25 mouse cellular contexts compared by ENCODE assay signal in genomic region chr11:59335942-59336341, GRCm38 (mm10). TPM values are rescaled to one million over a fixed set of nuclear protein-coding genes. Genes with fewer than 3 reads are reported as not detected.
A peak's percentile ranks its signal among the peaks of the same experiment; 100 is the strongest.
DNase-seq lines count a peak whose midpoint lies in the region; ATAC-seq and TF ChIP-seq lines count a peak whose summit lies in the region.
"Had no signal": no experiment of that assay in that cellular context is flagged by ENCODE, and none has a peak within 500 bp of the region (broad histone marks: within the 10 kb centered on the region; RNA-seq: fewer than 3 reads in every experiment).

No protein-coding gene starts in this region.

- H3K4me3 ChIP-seq in heart, embryonic 13.5 days = no peak overlapping the region
- H3K4me3 ChIP-seq in heart, embryonic 10.5 days = no peak overlapping the region
- H3K4me3 ChIP-seq in kidney, postnatal 0 days (replicated peaks; ENCODE audit: low read depth, low read length) = no peak overlapping the region
- H3K4me3 ChIP-seq in midbrain, embryonic 10.5 days = no peak overlapping the region
- no peak overlapping the region for H3K4me3 ChIP-seq in midbrain, embryonic 15.5 days
- no peak overlapping the region for H3K4me3 ChIP-seq in stomach, postnatal 0 days (ENCODE audit: low read depth, low read length)
- H3K4me3 ChIP-seq: embryonic facial prominence, embryonic 12.5 days; gastrocnemius, adult 2 months; hindbrain, embryonic 15.5 days; liver, embryonic 15.5 days; midbrain, embryonic 13.5 days; neural tube, embryonic 13.5 days had no signal

- H3K9ac ChIP-seq in heart, embryonic 13.5 days = no peak overlapping the region
- H3K9ac ChIP-seq in kidney, postnatal 0 days (ENCODE audit: low read depth, low read length) = no peak overlapping the region
- H3K9ac ChIP-seq in midbrain, embryonic 15.5 days = no peak overlapping the region
- H3K9ac ChIP-seq in stomach, postnatal 0 days (ENCODE audit: low read length) = no peak overlapping the region
- H3K9ac ChIP-seq: embryonic facial prominence, embryonic 12.5 days; hindbrain, embryonic 15.5 days; liver, embryonic 15.5 days; midbrain, embryonic 13.5 days; neural tube, embryonic 13.5 days had no signal

- no peak for TF ChIP-seq EP300 in stomach, postnatal 0 days (optimal IDR thresholded peaks at IDR 0.05)

- DNase-seq in heart, embryonic 10.5 days (ENCODE audit: low spot score) = no peak
- no peak for DNase-seq in kidney, postnatal 0 days (ENCODE audit: low spot score)
- DNase-seq in kidney, adult 8-10 months = no peak
- DNase-seq in midbrain, embryonic 10.5 days (ENCODE audit: low spot score) = no peak
- DNase-seq in stomach, postnatal 0 days (ENCODE audit: low spot score) = no peak
- DNase-seq in kidney, postnatal 4 days = no peak
- DNase-seq: adrenal gland, adult 2 months; cerebellum, adult 11 months; gastrocnemius, adult 2 months; liver; right cerebral cortex, postnatal 25 days; spleen, adult 18-20 months had no signal

- no peak for ATAC-seq in heart, embryonic 13.5 days (ENCODE audit: extremely low read depth, insufficient number of reproducible peaks, low FRiP score, low TSS enrichment)
- ATAC-seq in kidney, postnatal 0 days (replicated peaks; ENCODE audit: low FRiP score, low read depth) = no peak
- ATAC-seq in midbrain, embryonic 15.5 days (replicated peaks) = no peak
- ATAC-seq in stomach, postnatal 0 days (ENCODE audit: low FRiP score, low TSS enrichment) = no peak

- H3K27ac ChIP-seq in heart, embryonic 13.5 days (replicated peaks) = 0 out of 2 replicates have a peak overlapping the region, but pooled peaks have one; percentile 6
- H3K27ac ChIP-seq in heart, embryonic 10.5 days = no peak overlapping the region
- no peak overlapping the region for H3K27ac ChIP-seq in kidney, postnatal 0 days
- peak overlapping the region; percentile 72 for H3K27ac ChIP-seq in midbrain, embryonic 10.5 days (replicated peaks)
- H3K27ac ChIP-seq in midbrain, embryonic 15.5 days = no peak overlapping the region
- no peak overlapping the region for H3K27ac ChIP-seq in stomach, postnatal 0 days (replicated peaks)
- H3K27ac ChIP-seq: embryonic facial prominence, embryonic 12.5 days; gastrocnemius, adult 2 months; hindbrain, embryonic 15.5 days; liver, embryonic 15.5 days; midbrain, embryonic 13.5 days; neural tube, embryonic 13.5 days had no signal

- peaks cover 35% of the 10 kb centered on the region for H3K4me1 ChIP-seq in heart, embryonic 13.5 days
- peaks cover 38% of the 10 kb centered on the region for H3K4me1 ChIP-seq in heart, embryonic 10.5 days
- no peaks in the 10 kb centered on the region for H3K4me1 ChIP-seq in kidney, postnatal 0 days (replicated peaks; ENCODE audit: insufficient read depth, low read length)
- peaks cover 56% of the 10 kb centered on the region for H3K4me1 ChIP-seq in midbrain, embryonic 10.5 days
- no peaks in the 10 kb centered on the region for H3K4me1 ChIP-seq in midbrain, embryonic 15.5 days
- H3K4me1 ChIP-seq in stomach, postnatal 0 days (replicated peaks; ENCODE audit: control insufficient read depth, insufficient read depth) = peaks cover 2% of the 10 kb centered on the region; the same call in 1 of the 2 replicates
- H3K4me1 ChIP-seq: liver, embryonic 15.5 days had no signal

- H3K9me3 ChIP-seq in heart, embryonic 13.5 days = no peaks in the 10 kb centered on the region
- no peaks in the 10 kb centered on the region for H3K9me3 ChIP-seq in heart, embryonic 10.5 days
- H3K9me3 ChIP-seq in kidney, postnatal 0 days (replicated peaks; ENCODE audit: low read length) = no peaks in the 10 kb centered on the region
- H3K9me3 ChIP-seq in midbrain, embryonic 10.5 days (replicated peaks) = no peaks in the 10 kb centered on the region
- H3K9me3 ChIP-seq in midbrain, embryonic 15.5 days = no peaks in the 10 kb centered on the region
- H3K9me3 ChIP-seq in stomach, postnatal 0 days (ENCODE audit: control insufficient read depth, low read length) = no peaks in the 10 kb centered on the region
- H3K9me3 ChIP-seq: embryonic facial prominence, embryonic 12.5 days; hindbrain, embryonic 15.5 days; liver, embryonic 15.5 days; midbrain, embryonic 13.5 days; neural tube, embryonic 13.5 days had no signal

- 0 out of 2 replicates have a peak, but pooled peaks have one; percentile 11 for TF ChIP-seq CTCF in kidney, postnatal 0 days (IDR thresholded peaks at IDR 0.05; ENCODE audit: low read depth)
- peak; percentile 28; the same call in 1 of the 2 replicates for TF ChIP-seq CTCF in stomach, postnatal 0 days (IDR thresholded peaks at IDR 0.05; ENCODE audit: low read depth)

- peaks cover 7% of the 10 kb centered on the region; the same call in 1 of the 2 replicates for H3K27me3 ChIP-seq in heart, embryonic 13.5 days (replicated peaks)
- H3K27me3 ChIP-seq in heart, embryonic 10.5 days (ENCODE audit: insufficient read depth, poor library complexity, severe bottlenecking) = peaks cover 36% of the 10 kb centered on the region
- H3K27me3 ChIP-seq in kidney, postnatal 0 days (ENCODE audit: insufficient read depth, low read length) = no peaks in the 10 kb centered on the region
- H3K27me3 ChIP-seq in midbrain, embryonic 10.5 days (ENCODE audit: low read depth, poor library complexity, severe bottlenecking) = peaks cover 37% of the 10 kb centered on the region
- H3K27me3 ChIP-seq in midbrain, embryonic 15.5 days (replicated peaks) = 0 out of 2 replicates have a peak, but pooled peaks cover 3% of the 10 kb centered on the region
- H3K27me3 ChIP-seq in stomach, postnatal 0 days (ENCODE audit: control insufficient read depth, insufficient read depth, low read length) = no peaks in the 10 kb centered on the region
- H3K27me3 ChIP-seq: embryonic facial prominence, embryonic 12.5 days; hindbrain, embryonic 15.5 days; liver, embryonic 15.5 days; neural tube, embryonic 13.5 days had no signal

- H3K36me3 ChIP-seq in heart, embryonic 13.5 days = no peaks in the 10 kb centered on the region
- H3K36me3 ChIP-seq in heart, embryonic 10.5 days = no peaks in the 10 kb centered on the region
- no peaks in the 10 kb centered on the region for H3K36me3 ChIP-seq in kidney, postnatal 0 days (ENCODE audit: insufficient read depth, low read length)
- H3K36me3 ChIP-seq in midbrain, embryonic 10.5 days = 0 out of 2 replicates have a peak, but pooled peaks cover 3% of the 10 kb centered on the region
- H3K36me3 ChIP-seq in midbrain, embryonic 15.5 days (replicated peaks) = no peaks in the 10 kb centered on the region
- H3K36me3 ChIP-seq in stomach, postnatal 0 days (ENCODE audit: control insufficient read depth, insufficient read depth, low read length) = no peaks in the 10 kb centered on the region; the same call in 1 of the 2 replicates
- H3K36me3 ChIP-seq: hindbrain, embryonic 15.5 days; liver, embryonic 15.5 days; midbrain, embryonic 13.5 days; neural tube, embryonic 13.5 days had no signal

- 37% methylated on average over 2 of the region's 2 CpGs for WGBS in heart, embryonic 13.5 days
- 31% methylated on average over 2 of the region's 2 CpGs for WGBS in heart, embryonic 10.5 days
- 48% methylated on average over 2 of the region's 2 CpGs for WGBS in kidney, postnatal 0 days
- 49% methylated on average over 2 of the region's 2 CpGs for WGBS in midbrain, embryonic 10.5 days
- WGBS in midbrain, embryonic 15.5 days = 52% methylated on average over 2 of the region's 2 CpGs
- WGBS in stomach, postnatal 0 days = 34% methylated on average over 2 of the region's 2 CpGs

- no peak overlapping the region for H3K4me2 ChIP-seq in heart, embryonic 13.5 days
- no peak overlapping the region for H3K4me2 ChIP-seq in kidney, postnatal 0 days (ENCODE audit: low read length)
- H3K4me2 ChIP-seq in midbrain, embryonic 15.5 days = no peak overlapping the region
- no peak overlapping the region for H3K4me2 ChIP-seq in stomach, postnatal 0 days (replicated peaks; ENCODE audit: low read depth)
- H3K4me2 ChIP-seq: embryonic facial prominence, embryonic 12.5 days; hindbrain, embryonic 15.5 days; liver, embryonic 15.5 days; midbrain, embryonic 13.5 days; neural tube, embryonic 13.5 days had no signal

RNA-seq across cellular contexts. Expression of gene Wnt9a, which starts 29.2 kb away (rescaled TPM):
- polyA plus RNA-seq in heart, embryonic 13.5 days (2015; fragmentation: Nextera tagmentation; extraction: Ambion mirVana) = 2.8 and 2.9 TPM in 2 replicates
- polyA plus RNA-seq in heart, embryonic 10.5 days (2016; fragmentation: Nextera tagmentation; extraction: Ambion mirVana) = 3.8 and 4.1 TPM in 2 replicates
- polyA plus RNA-seq in kidney, postnatal 0 days (2015; fragmentation: Nextera tagmentation; extraction: Ambion mirVana) = 1.0 and 1.1 TPM in 2 replicates
- polyA plus RNA-seq in midbrain, embryonic 10.5 days (2016; fragmentation: Nextera tagmentation; extraction: Ambion mirVana) = 7.8 and 9.7 TPM in 2 replicates
- polyA plus RNA-seq in midbrain, embryonic 15.5 days (2015; fragmentation: Nextera tagmentation; extraction: Ambion mirVana) = 3.8 and 3.9 TPM in 2 replicates
- 2.3 and 2.8 TPM in 2 replicates for polyA plus RNA-seq in stomach, postnatal 0 days (2015; fragmentation: Nextera tagmentation; extraction: Ambion mirVana)

RNA-seq across cellular contexts. Expression of gene Prss38, which starts 39.5 kb away (rescaled TPM):
- not detected in 2 replicates for polyA plus RNA-seq in heart, embryonic 13.5 days (2015; fragmentation: Nextera tagmentation; extraction: Ambion mirVana)
- polyA plus RNA-seq in heart, embryonic 10.5 days (2016; fragmentation: Nextera tagmentation; extraction: Ambion mirVana) = not detected in 2 replicates
- not detected in 2 replicates for polyA plus RNA-seq in kidney, postnatal 0 days (2015; fragmentation: Nextera tagmentation; extraction: Ambion mirVana)
- polyA plus RNA-seq in midbrain, embryonic 10.5 days (2016; fragmentation: Nextera tagmentation; extraction: Ambion mirVana) = not detected in 2 replicates
- polyA plus RNA-seq in midbrain, embryonic 15.5 days (2015; fragmentation: Nextera tagmentation; extraction: Ambion mirVana) = 0.18 TPM in 1 of 2 replicates, not detected in the other
- polyA plus RNA-seq in stomach, postnatal 0 days (2015; fragmentation: Nextera tagmentation; extraction: Ambion mirVana) = 0.07 TPM in 1 of 2 replicates, not detected in the other
- polyA plus RNA-seq: adrenal gland, adult 2 months; embryonic facial prominence, embryonic 12.5 days; forebrain, embryonic 14.5 days; heart, embryonic 16.5 days; hindbrain, embryonic 15.5 days; intestine, embryonic 14.5 days; kidney, embryonic 14.5 days; large intestine, adult 2 months; liver, embryonic 15.5 days; lung, embryonic 16.5 days; midbrain, embryonic 13.5 days; neural tube, embryonic 13.5 days had no signal

RNA-seq across cellular contexts. Expression of gene Wnt3a, which starts 45.4 kb away (rescaled TPM):
- polyA plus RNA-seq in heart, embryonic 13.5 days (2015; fragmentation: Nextera tagmentation; extraction: Ambion mirVana) = not detected in 2 replicates
- 0.08 TPM in 1 of 2 replicates, not detected in the other for polyA plus RNA-seq in heart, embryonic 10.5 days (2016; fragmentation: Nextera tagmentation; extraction: Ambion mirVana)
- polyA plus RNA-seq in kidney, postnatal 0 days (2015; fragmentation: Nextera tagmentation; extraction: Ambion mirVana) = not detected in 2 replicates
- 5.3 and 8.7 TPM in 2 replicates for polyA plus RNA-seq in midbrain, embryonic 10.5 days (2016; fragmentation: Nextera tagmentation; extraction: Ambion mirVana)
- polyA plus RNA-seq in midbrain, embryonic 15.5 days (2015; fragmentation: Nextera tagmentation; extraction: Ambion mirVana) = 0.43 and 0.61 TPM in 2 replicates
- polyA plus RNA-seq in stomach, postnatal 0 days (2015; fragmentation: Nextera tagmentation; extraction: Ambion mirVana) = 2.0 and 2.5 TPM in 2 replicates
- polyA plus RNA-seq: adrenal gland, adult 2 months; heart, embryonic 16.5 days; intestine, embryonic 14.5 days; kidney, embryonic 14.5 days; large intestine, adult 2 months; liver, embryonic 15.5 days had no signal

Comparison
In these comparisons a context has a peak if more than half of its experiments do, and no peak if none do; other contexts are left out.
1. H3K27ac ChIP-seq: peak in heart, embryonic 13.5 days (single experiment) and midbrain, embryonic 10.5 days (single experiment); none in heart, embryonic 10.5 days (single experiment), kidney, postnatal 0 days (single experiment), midbrain, embryonic 15.5 days (single experiment) and stomach, postnatal 0 days (single experiment).